Mouse (Mus musculus): ENCODE data around the gene Nemf.

Nemf gene

DNA sequence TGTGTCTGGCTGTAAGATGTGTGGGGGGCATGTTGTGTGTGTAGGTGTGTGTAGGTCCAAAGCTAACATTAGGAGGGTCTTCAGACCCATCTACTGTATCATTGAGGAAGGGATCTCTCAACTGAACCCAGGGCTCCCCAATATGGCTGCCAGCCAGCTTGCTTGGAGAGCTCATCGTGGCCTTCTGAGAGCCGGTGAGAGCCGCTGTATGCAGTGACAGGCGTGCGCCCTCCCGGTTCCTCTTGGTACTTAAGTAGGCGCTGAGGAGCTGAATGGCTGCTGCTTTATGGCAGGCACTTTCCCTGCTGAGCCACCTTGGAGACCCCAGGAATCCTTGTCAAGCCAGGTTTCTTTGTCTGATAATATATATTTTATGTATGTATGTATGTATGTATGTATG lies 50.6 kb downstream of the Nemf start:
- in situ Hi-C loops (cut with MboI) = no loop called here

DNA sequence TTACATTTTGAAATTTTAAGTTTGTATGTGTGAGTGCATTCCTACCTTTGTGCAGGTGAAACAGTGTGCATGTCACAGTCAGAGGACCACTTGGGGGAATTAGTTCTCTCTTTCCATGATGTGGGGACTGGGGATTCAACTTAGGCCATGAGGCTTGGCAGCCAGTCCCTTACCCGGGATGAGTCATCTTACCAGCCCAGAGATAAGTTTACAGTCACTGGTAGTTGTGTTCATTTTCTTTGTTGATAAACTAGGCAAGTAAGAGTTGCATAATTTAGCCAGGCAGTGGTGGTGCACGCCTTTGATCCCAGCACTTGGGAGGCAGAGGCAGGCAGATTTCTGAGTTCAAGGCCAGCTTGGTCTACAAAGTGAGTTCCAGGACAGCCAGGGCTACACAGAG lies 52.9 kb downstream of the Nemf start:
- in situ Hi-C loops (cut with MboI) = no loop called here

DNA sequence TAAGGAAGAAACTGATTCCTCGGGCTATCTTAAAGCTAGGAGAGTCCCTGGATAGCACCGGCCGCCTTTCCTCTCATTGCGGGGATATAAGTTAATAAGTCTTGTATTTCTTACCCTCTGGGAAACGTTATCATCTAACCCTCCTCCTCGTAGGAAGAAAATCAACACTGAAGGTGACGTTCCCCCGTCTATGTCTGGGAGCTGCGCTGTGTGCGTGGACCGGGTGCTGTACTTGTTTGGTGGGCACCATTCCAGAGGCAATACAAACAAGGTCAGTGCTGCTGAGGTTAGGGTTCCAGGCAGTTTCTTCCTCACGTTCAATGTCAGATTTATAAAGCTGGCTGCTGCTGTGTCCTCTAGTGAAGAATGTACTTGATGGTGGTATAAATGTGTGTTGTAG lies 54.8 kb downstream of the Nemf start:
- in situ Hi-C loops (cut with MboI) = no loop called here

DNA sequence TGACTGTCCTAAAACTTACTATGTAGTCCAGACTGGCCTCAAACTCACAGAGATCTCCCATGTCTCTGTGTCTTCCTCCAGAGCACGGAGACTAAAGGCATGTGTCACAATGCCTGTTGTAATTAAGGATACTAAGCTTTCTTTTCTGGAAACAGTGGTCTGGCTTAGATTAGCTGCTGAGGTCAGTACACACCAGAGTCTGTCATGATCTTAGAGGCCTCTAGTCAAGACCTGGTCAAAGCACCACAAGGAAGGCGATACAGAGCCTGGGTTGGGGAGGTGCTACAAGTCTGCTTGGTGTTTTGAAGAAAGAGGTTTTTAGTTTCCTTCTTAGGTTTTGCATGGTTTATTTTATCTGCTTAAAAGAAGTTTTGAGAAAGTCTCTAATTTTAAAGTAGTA lies 56.6 kb downstream of the Nemf start:
- in situ Hi-C loops (cut with MboI) = no loop called here

DNA sequence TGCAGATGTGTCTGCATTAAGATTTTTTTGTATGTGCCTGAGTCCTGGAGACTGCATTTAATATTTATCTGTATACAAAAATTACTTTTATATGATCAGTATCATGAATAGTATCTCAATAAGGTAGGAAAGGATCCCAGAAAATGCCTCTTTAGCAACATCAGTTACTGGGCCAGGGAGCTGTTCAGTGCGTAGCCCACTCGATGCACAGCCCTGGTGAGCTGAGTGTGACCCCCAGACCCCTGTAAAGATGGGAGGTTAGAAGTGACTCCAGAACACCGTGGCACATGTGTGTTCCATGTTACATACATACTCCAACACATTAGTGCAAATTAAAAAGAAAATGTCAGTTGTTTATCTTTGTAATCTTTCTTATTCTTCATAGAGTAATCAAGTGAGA lies 57.1 kb downstream of the Nemf start:
- in situ Hi-C loops (cut with MboI) = no loop called here

DNA sequence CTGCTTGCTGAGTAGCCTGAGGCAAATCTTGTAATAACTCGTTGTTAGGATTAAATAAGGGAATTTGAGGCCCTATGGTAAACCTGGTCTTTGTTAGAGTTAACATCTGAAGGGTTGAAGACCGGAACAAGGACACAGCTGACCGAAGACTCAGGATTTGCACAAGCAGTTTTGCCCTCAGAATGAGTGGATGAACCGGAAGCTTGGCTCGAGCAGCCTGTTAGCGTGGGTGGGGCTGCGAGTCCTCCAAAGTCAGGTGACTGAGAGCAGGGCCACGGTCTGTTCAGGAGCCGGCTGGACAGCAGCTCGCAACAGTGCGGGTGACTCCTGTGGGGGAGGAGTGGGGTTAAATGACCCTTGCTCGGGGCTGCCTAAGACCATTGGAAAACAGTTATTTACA lies 57.7 kb downstream of the Nemf start:
- in situ Hi-C loops (cut with MboI) = no loop called here

DNA sequence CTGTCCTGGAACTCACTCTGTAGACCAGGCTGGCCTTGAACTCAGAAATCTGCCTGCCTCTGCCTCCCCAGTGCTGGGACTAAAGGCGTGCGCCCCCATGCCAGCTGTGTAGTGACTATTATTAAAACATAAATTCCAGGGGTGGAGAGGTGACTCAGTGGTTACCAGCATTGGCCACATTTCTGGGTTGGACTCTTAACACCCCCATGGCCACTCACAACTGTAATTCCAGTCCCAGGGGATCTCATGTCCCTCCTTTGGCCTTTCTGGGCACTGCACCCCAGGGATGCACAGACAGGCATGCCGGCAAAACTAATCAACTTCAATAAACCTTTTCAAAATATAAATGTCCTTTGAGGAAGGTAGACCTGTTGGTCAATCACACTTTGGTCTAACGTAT lies 58.7 kb downstream of the Nemf start:
- in situ Hi-C loops (cut with MboI) = no loop called here

DNA sequence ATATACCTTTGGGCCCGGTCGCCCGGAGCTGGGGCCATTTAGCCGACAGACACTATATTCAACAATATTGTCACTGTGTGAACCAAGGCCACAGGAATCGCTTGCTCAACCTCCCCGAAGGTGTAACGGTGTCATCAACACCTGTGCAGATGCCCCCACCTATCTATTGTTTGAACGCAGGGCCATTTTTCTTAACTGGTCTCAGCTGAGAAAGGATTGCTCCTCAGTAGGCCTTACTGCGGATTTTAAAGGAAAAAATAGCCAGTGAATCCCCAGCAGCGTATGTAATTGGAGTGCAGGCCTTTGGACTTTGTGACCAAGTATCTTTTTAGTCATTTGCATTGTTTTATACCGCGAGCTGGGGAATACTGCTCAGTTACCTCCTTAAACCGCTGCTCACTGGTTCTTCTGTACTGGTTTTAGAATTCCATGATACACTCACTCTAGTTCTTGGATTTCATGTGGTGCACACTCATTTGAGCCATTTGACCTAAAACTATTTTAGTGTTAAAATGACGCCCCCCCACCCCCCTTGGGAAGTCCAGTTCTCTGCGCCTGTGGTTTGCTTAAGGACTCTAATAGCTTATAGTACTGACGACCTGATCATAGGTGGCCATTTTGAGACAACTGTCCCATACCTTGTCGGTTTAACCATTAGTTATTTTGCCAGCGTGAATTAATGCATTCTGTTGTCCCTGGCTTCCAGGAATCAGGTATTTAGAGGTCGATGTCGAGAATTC lies 59.4 kb downstream of the Nemf start:
- in situ Hi-C loops (cut with MboI) = no loop called here

DNA sequence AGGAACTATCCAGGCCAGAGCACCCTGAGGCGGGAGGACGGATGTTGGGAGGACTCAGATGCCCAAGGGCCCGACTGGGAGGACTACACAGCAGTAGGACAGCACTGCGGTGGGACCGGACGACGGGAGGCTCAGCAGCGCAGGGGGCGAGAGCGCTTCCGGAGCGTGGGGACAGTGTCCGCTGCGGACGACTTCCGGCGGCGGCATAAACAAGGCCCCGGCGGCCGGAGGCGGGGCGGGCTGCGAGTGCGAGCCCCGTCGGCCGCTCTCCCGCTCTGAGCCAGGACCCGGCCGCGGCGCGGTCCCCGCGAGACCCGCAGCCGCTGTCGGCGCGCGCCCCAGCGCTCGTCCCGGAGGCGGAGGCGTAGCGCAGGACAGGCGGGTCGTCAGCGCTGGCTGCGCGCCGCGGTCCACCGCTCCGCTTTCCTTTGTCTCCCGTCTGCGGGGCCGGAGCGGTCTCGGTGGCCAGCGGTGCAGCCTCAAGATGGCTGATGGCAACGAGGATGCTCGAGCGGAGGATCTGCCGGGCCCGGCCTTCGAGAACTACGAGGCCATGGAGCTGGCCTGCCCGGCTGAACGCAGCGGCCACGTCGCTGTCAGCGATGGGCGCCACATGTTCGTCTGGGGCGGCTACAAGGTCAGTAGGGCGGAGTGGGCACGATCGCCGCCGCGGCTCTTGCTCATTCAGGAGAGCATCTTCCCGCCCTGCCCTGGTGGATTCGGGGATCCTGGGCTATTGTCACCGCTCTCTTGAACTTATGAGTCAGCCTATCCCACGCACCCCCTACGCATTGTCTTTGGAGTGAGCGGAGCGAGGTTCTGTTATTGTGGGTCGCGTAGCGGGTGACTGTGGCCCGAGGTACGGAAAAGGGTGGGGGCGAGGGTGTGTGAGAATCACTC lies 60.2 kb downstream of the Nemf start, which contains the start of gene Klhdc2:
Klhdc2 (plus strand) TSS at position 171 of the 900 bp plus-strand sequence.
- in situ Hi-C loops (cut with MboI) = no loop called here

DNA sequence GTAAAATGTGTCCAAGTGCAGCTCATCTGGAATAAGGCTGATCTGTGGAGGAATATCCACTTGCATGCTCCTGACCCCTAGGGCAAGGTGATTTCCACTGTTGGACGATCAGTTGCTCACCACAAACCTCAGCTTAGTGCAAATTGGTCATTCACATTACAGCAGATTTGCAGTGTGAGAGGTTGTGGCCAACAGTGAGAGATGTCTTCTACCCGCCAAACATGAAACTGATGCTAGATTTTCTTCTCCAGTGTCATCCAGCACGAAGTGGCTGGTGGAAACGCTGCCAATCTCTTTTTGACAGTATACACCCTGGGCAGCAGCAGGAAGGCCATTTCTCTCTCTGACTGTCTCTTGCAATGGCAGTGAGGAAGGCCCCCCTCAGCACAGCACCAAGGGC lies 61.3 kb downstream of the Nemf start:
- in situ Hi-C loops (cut with MboI) = no loop called here

DNA sequence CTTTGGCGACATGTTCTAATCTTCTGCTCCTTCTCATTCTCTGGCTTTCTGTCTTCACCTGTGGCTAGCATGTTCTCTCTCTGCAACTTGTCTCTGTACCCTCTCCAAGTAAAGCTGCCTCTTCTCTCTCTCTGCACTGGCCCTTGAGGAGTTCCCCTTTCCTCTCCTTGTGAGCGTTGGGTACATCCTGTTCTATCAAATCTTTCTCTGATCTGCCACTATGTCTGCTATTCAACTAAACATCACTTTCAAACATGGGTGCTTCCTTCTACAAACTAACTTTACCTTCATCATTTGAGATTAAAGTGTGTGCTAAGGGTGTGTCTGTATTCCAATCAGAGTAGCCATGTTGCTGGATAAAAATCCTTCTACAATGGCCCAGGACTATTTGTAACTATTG lies 62.0 kb downstream of the Nemf start:
- in situ Hi-C loops (cut with MboI) = no loop called here

DNA sequence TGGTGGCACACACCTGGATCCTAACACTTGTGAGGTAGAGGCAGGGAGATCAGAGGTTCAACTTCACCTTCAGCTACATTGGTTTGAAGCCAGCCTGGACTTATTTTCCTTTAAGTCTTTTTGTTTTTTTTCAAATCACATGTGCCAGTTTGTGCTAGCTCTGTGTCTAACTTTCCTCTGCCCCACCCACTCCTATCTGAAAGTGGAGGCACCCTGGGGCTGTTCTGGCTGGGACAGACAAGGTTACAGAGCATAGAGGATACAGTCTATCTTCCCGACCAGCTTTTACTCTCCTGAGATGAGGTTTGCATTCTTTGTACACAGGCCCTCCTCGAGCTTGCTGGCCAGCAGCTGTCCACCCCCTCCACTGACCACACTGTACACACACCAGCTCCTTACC lies 63.1 kb downstream of the Nemf start:
- in situ Hi-C loops (cut with MboI) = no loop called here

DNA sequence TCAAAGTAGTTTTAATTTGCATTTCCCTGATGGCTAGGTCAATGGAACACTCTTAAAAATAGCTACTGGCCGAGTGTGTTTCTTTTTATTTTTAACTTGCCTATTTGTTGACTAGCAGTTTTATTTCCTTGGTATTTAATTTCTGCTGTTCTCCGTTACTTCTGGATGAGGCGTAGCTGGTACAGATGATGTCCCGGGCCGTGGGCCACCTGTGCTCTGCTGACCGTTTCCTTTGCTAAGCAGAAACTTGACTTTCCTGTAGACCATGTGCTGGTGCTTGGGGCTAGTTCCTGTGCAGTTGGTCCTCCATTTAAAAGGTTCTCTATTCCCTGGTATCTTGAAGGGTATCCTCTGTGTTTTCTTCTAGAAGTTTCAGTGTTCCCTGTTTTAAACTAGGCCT lies 64.6 kb downstream of the Nemf start:
- in situ Hi-C loops (cut with MboI) = no loop called here

DNA sequence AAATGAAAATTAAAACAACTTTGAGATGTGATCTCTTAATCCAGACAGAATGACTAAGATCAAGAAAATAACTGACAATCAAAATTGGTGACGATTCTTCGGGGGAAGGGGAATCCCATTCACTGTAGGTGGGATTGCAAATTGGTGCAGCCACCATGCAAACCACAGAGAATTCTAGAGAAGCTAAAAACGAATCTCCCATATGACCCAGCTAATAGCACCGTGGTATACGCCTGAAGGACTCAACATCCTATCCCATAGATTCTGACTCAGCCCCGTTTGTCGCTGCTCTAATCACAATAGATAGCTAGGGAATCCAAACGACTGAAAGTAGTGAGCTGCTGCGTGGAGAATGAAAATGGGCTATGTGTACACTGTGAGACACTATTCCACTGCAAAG lies 68.3 kb downstream of the Nemf start:
- in situ Hi-C loops (cut with MboI) = no loop called here

DNA sequence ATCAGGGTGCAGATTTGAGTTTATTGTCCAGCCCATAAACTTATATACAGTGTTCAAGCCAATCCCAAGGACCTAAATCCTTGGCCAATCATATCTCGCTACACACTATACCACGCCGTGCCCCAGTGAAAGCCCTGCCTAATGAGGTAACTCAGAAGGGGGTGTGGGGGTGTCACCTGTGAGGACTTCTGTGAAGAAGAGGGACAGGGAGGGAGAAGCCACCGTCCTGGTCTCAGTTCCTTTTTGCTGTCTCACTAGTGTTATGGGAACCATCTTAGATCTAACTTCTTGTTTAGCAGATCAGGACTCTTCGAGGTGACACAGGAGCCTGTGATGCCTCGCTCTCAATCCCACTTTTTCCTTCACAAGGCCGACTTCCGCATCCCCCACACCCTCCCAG lies 69.4 kb downstream of the Nemf start:
- in situ Hi-C loops (cut with MboI) = no loop called here

DNA sequence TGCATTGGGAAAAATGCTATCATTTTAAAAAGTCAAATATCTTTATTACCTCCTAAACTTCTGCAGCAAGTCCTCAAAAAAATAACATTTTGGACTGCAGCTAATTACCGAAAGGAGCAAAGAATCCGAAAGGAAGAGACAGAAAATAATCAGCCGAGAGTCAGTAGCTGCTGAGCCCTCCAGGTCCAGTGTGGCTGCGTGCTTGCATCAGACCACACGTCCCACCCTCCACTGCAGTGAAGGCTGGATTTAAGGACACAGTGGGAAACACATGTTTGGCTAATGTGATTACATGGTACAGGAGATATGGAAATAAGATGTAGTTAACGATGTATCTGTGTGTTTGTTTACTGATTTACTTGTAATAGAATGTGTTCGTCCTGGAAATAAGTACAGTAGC lies 73.8 kb downstream of the Nemf start:
- in situ Hi-C loops (cut with MboI) = no loop called here

DNA sequence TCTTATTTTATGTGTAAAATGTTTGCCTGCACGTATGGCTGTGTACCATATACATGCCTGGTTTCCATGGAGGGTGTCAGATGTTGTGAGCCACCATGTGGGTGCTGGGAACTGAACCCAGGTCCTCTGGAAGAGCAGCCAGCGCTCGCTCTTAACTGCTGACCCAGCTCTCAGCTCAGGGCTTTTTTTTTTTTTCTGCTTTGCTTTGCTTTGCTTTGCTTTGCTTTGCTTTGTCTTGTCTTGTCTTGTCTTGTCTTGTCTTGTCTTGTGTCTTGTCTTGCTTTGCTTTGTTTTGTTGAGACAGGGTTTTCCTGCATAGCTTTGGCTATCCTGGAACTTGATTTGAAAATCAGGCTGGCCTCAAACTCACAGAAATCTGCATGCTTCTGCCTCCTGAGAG lies 76.0 kb downstream of the Nemf start:
- in situ Hi-C loops (cut with MboI) = no loop called here

DNA sequence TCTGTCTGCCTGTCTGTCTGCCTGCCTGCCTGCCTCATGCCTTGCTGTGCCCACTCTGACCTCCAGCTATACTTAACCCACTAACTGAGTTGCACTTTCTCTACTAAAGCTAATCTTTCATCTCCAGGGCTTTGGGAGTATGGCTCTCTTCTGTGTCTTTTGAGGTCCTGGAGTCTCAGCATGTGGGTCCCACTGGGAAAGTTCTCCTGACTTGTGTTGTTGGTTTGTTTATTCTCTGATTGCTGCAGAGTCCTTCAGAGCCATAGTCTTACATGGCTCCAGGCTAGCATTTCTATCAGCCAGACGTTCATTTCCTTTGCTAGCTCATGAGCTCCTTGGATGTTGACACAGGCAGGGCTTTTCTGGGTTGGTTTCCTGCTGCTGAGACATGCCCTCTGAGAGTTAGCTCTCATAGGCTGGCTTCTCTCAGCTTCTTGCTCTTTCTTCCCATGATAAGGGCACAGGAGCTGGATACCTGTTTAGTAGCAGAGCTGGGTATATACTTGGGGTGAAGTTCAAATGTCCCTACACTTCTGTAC lies 77.0 kb downstream of the Nemf start:
- in situ Hi-C loops (cut with MboI) = no loop called here

DNA sequence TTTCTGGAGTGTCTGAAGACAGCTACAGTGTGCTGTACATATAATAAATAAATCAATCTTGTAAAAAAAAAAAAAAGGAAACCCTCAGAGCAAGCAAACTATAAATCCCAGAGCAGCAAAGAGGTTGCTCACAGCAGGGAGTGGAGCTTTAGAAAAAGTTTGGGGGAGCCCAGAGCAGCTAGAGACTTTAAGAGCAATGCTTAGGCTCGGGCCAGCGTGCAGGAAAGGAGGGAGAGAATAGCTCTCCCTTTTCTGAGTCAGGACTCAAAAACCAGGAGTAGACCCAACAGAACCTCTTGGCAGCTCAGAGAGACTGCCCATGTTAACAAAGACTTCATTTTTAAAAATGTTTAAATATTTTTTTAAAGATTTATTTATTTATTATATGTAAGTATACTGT lies 88.0 kb downstream of the Nemf start:
- in situ Hi-C loops (cut with MboI) = no loop called here

DNA sequence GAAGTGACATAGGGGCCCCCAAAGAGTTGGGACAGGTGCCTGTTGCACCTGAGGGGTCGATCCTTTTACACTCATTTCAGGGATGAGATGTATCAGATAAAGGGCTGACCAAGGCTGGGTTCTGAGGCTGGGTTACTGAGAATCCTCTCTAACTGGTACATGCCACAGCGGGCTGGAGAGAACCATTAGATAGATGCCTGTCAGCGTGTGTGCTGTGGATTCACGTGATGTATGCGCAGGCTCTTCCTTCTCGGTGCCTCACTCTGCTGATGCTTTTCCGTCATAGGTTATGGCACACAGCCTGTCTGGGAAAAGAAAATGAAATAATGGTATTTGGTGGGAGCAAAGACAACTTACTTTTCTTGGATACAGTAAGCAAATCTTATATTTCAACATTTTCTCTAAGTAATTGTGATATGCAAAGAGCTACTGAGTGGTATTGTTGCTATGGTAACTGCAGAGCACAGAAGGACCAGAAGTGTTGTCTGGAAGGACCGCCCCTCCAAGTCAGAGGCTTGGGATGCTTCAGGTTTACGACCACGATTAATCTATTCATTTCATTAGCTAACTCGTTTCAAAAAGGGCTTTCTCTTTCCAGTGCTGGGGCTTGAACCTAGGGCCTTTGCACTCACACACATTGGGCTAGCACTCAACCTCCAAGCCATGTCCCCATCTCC lies 88.9 kb downstream of the Nemf start:
- in situ Hi-C loops (cut with MboI) = no loop called here

DNA sequence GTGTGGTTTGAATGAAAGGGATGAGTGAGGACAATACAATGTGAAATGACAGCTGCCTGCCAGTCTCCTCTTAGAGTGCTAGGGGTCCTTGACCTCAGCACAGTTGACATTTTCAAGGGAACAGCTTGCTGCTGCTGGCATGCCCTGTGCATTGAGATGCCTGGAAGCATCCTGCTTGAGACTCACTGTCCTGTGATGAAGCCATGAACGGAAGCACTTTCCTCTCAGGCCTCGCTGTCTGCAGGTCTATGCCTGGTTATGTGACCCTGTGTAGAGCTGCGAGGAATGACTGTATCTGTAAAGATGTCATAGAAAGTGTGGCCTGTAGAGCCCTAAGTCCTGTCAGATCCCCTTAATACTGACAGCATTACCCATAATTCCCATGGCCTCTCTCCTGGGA lies 91.9 kb downstream of the Nemf start:
- in situ Hi-C loops (cut with MboI) = no loop called here

DNA sequence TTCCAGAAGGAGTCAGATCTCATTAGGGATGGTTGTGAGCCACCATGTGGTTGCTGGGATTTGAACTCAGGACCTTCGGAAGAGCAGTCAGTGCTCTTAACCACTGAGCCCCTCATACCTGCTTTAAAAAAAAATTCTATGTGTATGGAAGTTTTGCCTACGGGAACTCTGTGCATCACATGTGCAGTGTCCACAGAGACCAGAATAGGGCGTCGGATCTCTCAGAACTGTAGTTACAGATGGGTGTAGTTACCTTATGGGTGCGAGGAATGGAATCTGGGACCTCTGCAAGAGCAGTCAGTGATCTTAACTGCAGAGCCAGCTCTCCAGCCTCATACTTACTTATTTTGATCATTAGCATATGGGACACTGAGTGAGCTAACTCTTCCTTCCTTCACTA lies 94.7 kb downstream of the Nemf start:
- in situ Hi-C loops (cut with MboI) = no loop called here

All from mature B cell (primary cell).